Mouse (Mus musculus): Measurements from ENCODE around the gene 4930452B06Rik.

- TF ChIP-seq CTCF (IDR thresholded peaks at IDR 0.05; ENCODE audit: low read depth, low read length) (no peak), POLR2A (IDR thresholded peaks at IDR 0.05; ENCODE audit: extremely low read depth, insufficient read depth, low read length) (no peak)
Observed at GRCm38 (mm10) chr14:8585031-8585430, 81.0 kb downstream of the 4930452B06Rik start.
